In the genomic region with DNA sequence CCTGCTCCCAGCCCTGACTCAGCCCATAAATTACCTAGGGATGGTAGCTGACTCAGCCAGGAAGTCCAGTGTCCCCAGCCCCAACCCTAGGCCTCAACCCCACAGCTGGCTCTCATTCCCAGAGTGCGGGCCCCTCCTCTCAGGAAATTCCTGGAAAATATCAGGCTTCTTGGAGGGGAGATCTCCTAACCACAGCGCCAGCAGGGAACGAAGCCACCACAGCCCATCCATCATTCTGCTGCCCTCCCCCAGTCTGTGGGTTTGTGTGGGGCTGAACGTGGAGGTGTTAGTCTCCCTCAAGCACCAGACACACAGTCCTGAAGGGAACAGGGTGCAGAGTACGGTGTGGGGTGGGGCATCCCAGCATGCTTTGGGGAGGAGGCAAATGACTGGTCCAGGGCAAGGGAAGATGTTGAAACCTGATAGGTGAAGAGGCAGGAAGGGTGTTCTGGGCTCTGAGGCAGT, we compare ENCODE assay signal across 8 mouse cellular contexts.
DNase-seq lines count a peak whose midpoint lies in the region; ATAC-seq lines count a peak whose summit lies in the region.

No protein-coding gene starts in this region.

- intact Hi-C loops in heart, postnatal 14 days (cut with DNase I) = no loop called here

- peak; percentile 82 for ATAC-seq in limb, embryonic 15.5 days (ENCODE audit: insufficient number of reproducible peaks, low FRiP score, low TSS enrichment, low read depth)
- ATAC-seq in stomach, embryonic 15.5 days (ENCODE audit: insufficient read depth, low FRiP score, low read depth) = peak; percentile 83
- ATAC-seq in forebrain, embryonic 12.5 days (ENCODE audit: low FRiP score) = no peak

- H3K4me1 ChIP-seq in limb, embryonic 15.5 days = peaks cover 34% of the 10 kb centered on the region
- H3K4me1 ChIP-seq in stomach, embryonic 15.5 days = peaks cover 14% of the 10 kb centered on the region
- H3K4me1 ChIP-seq in forebrain, embryonic 12.5 days = peaks cover 10% of the 10 kb centered on the region; the same call in 1 of the 2 replicates

- H3K9me3 ChIP-seq in limb, embryonic 15.5 days = 0 out of 2 replicates have a peak, but pooled peaks cover 3% of the 10 kb centered on the region
- no peaks in the 10 kb centered on the region for H3K9me3 ChIP-seq in stomach, embryonic 15.5 days
- H3K9me3 ChIP-seq in forebrain, embryonic 12.5 days = 0 out of 2 replicates have a peak, but pooled peaks cover 12% of the 10 kb centered on the region

- DNase-seq in urinary bladder, postnatal 14 days (ENCODE audit: low spot score) = peak; percentile 59
- DNase-seq in urinary bladder, postnatal 10 days (ENCODE audit: low spot score) = no peak
- peak; percentile 38 to 48 for DNase-seq in heart, postnatal 14 days
- DNase-seq in frontal cortex, postnatal 36 days (ENCODE audit: low spot score in 2 of 2) = no peak
- DNase-seq in retina, postnatal 1 day = no peak

- no peak overlapping the region for H3K4me3 ChIP-seq in limb, embryonic 15.5 days
- no peak overlapping the region for H3K4me3 ChIP-seq in stomach, embryonic 15.5 days (replicated peaks)
- H3K4me3 ChIP-seq in forebrain, embryonic 12.5 days (replicated peaks) = no peak overlapping the region

- WGBS in limb, embryonic 15.5 days = 7% methylated on average over 5 of the region's 5 CpGs
- WGBS in stomach, embryonic 15.5 days = 15% methylated on average over 5 of the region's 5 CpGs
- WGBS in forebrain, embryonic 12.5 days = 79% methylated on average over 5 of the region's 5 CpGs

- H3K27ac ChIP-seq in limb, embryonic 15.5 days = peak overlapping the region; percentile 84
- H3K27ac ChIP-seq in stomach, embryonic 15.5 days = peak overlapping the region; percentile 67
- no peak overlapping the region for H3K27ac ChIP-seq in forebrain, embryonic 12.5 days

- H3K27me3 ChIP-seq in limb, embryonic 15.5 days = no peaks in the 10 kb centered on the region
- H3K27me3 ChIP-seq in stomach, embryonic 15.5 days (replicated peaks) = no peaks in the 10 kb centered on the region
- no peaks in the 10 kb centered on the region for H3K27me3 ChIP-seq in forebrain, embryonic 12.5 days

- H3K36me3 ChIP-seq in limb, embryonic 15.5 days = no peaks in the 10 kb centered on the region
- no peaks in the 10 kb centered on the region for H3K36me3 ChIP-seq in stomach, embryonic 15.5 days
- H3K36me3 ChIP-seq in forebrain, embryonic 12.5 days (replicated peaks) = no peaks in the 10 kb centered on the region

- no peak overlapping the region; the same call in 1 of the 2 replicates for H3K4me2 ChIP-seq in limb, embryonic 15.5 days
- no peak overlapping the region for H3K4me2 ChIP-seq in stomach, embryonic 15.5 days
- H3K4me2 ChIP-seq in forebrain, embryonic 12.5 days = no peak overlapping the region

- H3K9ac ChIP-seq in limb, embryonic 15.5 days = no peak overlapping the region
- no peak overlapping the region for H3K9ac ChIP-seq in stomach, embryonic 15.5 days
- no peak overlapping the region for H3K9ac ChIP-seq in forebrain, embryonic 12.5 days

Comparison
In these comparisons a context has a peak if more than half of its experiments do, and no peak if none do; other contexts are left out.
1. DNase-seq: peak in urinary bladder, postnatal 14 days (single experiment) and heart, postnatal 14 days (2 of 2); none in urinary bladder, postnatal 10 days (single experiment), frontal cortex, postnatal 36 days (0 of 2) and retina, postnatal 1 day (single experiment).